Mouse (Mus musculus): Measurements from ENCODE around the gene Gnat1.

The Gnat1 gene

GRCm38 (mm10) chr9:107645153-107645510 lies 34.4 kb downstream of the Gnat1 start:
- DNase-seq (ENCODE audit: low spot score) = no peak

- peak; percentile 96 for DNase-seq (ENCODE audit: low spot score)
Observed at GRCm38 (mm10) chr9:107644495-107645152, 34.9 kb downstream of the Gnat1 start.

GRCm38 (mm10) chr9:107643544-107644214 lies 35.8 kb downstream of the Gnat1 start:
- no peak for DNase-seq (ENCODE audit: low spot score)

- no peak for DNase-seq (ENCODE audit: low spot score)
Observed at GRCm38 (mm10) chr9:107641666-107642065, 37.8 kb downstream of the Gnat1 start.

- DNase-seq (ENCODE audit: low spot score) = no peak
Observed at GRCm38 (mm10) chr9:107640257-107640772, 39.2 kb downstream of the Gnat1 start.

GRCm38 (mm10) chr9:107637070-107637469 lies 42.4 kb downstream of the Gnat1 start:
- no peak for DNase-seq (ENCODE audit: low spot score)

- peak; percentile 93 for DNase-seq (ENCODE audit: low spot score)
Observed at GRCm38 (mm10) chr9:107635279-107636028, 44.1 kb downstream of the Gnat1 start, which contains the start of gene Gnai2. Gnai2 (minus strand) TSS chr9:107635367.

- no peak for DNase-seq (ENCODE audit: low spot score)
Observed at GRCm38 (mm10) chr9:107634406-107635278, 44.9 kb downstream of the Gnat1 start.

GRCm38 (mm10) chr9:107633661-107634405 lies 45.7 kb downstream of the Gnat1 start:
- no peak for DNase-seq (ENCODE audit: low spot score)

- DNase-seq (ENCODE audit: low spot score) = peak; percentile 73
Observed at GRCm38 (mm10) chr9:107633091-107633660, 46.3 kb downstream of the Gnat1 start.

- DNase-seq (ENCODE audit: low spot score) = no peak
Observed at GRCm38 (mm10) chr9:107632478-107632877, 47.0 kb downstream of the Gnat1 start.

- no peak for DNase-seq (ENCODE audit: low spot score)
Observed at GRCm38 (mm10) chr9:107631861-107632260, 47.7 kb downstream of the Gnat1 start.

- no peak for DNase-seq (ENCODE audit: low spot score)
Observed at GRCm38 (mm10) chr9:107631311-107631826, 48.1 kb downstream of the Gnat1 start.

- DNase-seq (ENCODE audit: low spot score) = no peak
Observed at GRCm38 (mm10) chr9:107630576-107630975, 48.9 kb downstream of the Gnat1 start.

- DNase-seq (ENCODE audit: low spot score) = no peak
Observed at GRCm38 (mm10) chr9:107629901-107630425, 49.5 kb downstream of the Gnat1 start.

- DNase-seq (ENCODE audit: low spot score) = no peak
Observed at GRCm38 (mm10) chr9:107629411-107629730, 50.1 kb downstream of the Gnat1 start.

- DNase-seq (ENCODE audit: low spot score) = no peak
Observed at GRCm38 (mm10) chr9:107628721-107629410, 50.6 kb downstream of the Gnat1 start.

- DNase-seq (ENCODE audit: low spot score) = no peak
Observed at GRCm38 (mm10) chr9:107627387-107628255, 51.9 kb downstream of the Gnat1 start.

GRCm38 (mm10) chr9:107626844-107627277 lies 52.7 kb downstream of the Gnat1 start:
- peak; percentile 81 for DNase-seq (ENCODE audit: low spot score)

All from urinary bladder, postnatal 25 days (tissue).